Mouse (Mus musculus) spleen, postnatal 10 days (tissue): ENCODE results near the gene 4930402F06Rik.
A peak's percentile ranks its signal among the peaks of the same experiment; 100 is the strongest.

Experiments used
- DNase-seq, 2 experiments: peaks; one replicate each; pipeline ENCODE4 v3.0.0; 2021 to 2022; ENCODE audit warnings: low spot score in 2 of 2

Gene 4930402F06Rik

GRCm38 (mm10) chr2:35397096-35397495, at the start of gene 4930402F06Rik:
Gene 4930402F06Rik (minus strand): TSS chr2:35397175.
- no peak for DNase-seq

- DNase-seq, result peak in 1 of 2 experiments; percentile 44
Measured at GRCm38 (mm10) chr2:35446300-35446699, 49.3 kb upstream of the 4930402F06Rik start.

GRCm38 (mm10) chr2:35445610-35446009, 48.6 kb upstream of the 4930402F06Rik start:
- no peak for DNase-seq

DNA sequence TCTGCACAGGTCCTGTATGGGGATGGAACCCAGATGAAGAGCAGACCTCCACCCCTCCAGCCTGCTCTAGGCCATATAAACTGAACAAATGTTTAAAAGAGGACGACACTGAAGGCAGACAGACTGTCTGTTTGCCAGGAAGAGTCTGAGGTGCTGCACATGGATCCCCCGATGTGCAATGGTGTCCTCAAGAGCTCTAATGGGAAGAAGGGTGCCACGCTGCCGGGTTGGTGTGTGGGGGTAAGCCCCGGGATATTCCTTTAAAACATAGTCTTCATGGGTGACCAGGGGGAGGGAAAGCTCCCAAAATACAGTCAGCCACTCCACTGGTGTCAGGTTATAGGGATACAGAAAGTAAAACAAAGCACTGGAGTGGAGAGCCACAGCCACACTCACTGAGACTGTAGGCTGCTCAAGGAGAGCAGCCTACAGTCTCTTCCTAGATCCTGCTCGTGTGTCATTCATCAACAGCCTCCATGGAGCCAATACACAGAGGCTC, 47.8 kb upstream of the 4930402F06Rik start:
- DNase-seq, result no peak

- no peak for DNase-seq
Measured at GRCm38 (mm10) chr2:35443981-35444763, 47.2 kb upstream of the 4930402F06Rik start.

DNA sequence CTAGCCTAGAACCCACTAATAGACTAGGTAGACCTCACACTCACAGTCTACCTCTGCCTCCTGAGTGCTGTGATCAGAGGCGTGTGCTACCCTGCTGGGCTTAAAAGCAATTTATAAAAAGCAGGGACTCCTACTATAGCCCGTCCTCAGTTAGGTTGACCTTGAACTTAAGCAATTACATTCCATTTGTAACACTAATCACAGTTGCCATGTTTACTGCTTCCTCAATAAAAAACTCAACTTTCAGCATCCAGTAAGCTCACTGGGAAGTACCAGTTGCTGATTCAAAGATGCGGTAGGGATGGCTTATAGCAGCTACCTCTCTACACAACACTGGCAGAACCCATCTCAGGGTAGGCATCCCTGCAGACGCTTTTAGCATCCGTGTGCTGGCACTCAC, 46.4 kb upstream of the 4930402F06Rik start:
- DNase-seq, result no peak

DNA sequence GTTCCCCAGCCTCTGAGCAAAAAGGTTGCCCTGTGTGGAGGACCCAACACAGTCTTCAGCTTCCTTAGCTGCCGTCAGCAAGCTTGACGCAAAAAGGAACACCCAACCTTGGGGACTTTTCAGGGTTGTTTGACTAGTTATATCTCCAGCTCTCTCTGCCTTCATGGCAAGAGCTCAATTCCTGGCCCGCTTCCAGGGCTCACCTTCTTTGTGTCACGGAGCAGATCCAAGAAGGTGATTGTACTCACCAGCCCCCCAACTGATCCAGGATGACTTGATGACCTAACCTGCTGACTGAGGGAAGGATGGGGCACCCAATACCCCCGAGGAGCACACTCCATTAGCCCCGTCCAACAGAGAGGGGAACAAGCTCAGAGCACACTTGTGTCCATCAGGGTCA, 45.1 kb upstream of the 4930402F06Rik start:
- no peak for DNase-seq

DNA sequence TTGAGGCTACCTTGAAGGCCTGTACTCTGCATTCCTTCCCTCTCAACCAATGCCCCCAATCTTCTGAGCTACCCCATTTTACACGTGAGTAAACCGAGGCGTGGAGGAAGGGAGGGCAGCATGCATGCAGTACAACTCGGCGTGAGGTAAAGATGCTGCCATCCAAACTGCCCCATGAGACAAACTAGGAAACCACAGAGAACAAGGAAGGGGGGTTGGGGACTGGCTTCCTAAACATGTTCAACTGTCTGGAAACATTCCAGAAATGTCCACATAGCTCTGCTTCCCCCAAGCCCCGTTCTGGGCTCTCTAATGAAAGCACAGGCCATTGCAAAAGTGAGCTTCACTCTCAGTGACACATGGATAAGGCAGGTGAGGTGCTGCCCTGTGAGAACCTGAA, 44.4 kb upstream of the 4930402F06Rik start:
- DNase-seq, result no peak

- no peak for DNase-seq
Measured at GRCm38 (mm10) chr2:35440480-35440879, 43.5 kb upstream of the 4930402F06Rik start.

GRCm38 (mm10) chr2:35437796-35438195, 40.8 kb upstream of the 4930402F06Rik start:
- no peak for DNase-seq

GRCm38 (mm10) chr2:35434576-35435123, 37.7 kb upstream of the 4930402F06Rik start:
- no peak for DNase-seq

GRCm38 (mm10) chr2:35433428-35433827, 36.5 kb upstream of the 4930402F06Rik start:
- no peak for DNase-seq

DNA sequence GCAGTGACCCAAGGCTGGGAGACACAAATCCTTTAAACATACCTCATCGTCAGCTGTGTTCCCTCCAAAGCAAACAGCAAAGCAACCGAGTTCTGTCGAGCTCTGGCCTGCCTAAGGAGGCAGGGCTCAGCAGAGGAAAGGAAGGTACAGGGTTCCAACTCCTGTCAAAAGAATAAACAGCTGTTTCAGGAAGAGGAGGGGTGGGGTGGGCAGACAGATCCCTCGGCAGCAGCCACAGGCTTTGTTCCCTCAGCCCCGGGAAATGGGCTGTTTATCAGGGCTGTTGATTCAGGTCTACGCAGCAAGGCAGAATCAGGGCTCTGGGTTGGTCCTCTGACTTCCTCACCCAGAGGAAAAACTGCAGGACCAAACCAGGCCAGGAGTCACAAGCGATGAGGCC, 35.5 kb upstream of the 4930402F06Rik start:
- no peak for DNase-seq

GRCm38 (mm10) chr2:35432011-35432410, 35.0 kb upstream of the 4930402F06Rik start:
- no peak for DNase-seq

GRCm38 (mm10) chr2:35430806-35431205, 33.8 kb upstream of the 4930402F06Rik start:
- DNase-seq, result no peak

GRCm38 (mm10) chr2:35428615-35429300, 31.8 kb upstream of the 4930402F06Rik start:
- DNase-seq, result no peak

- no peak for DNase-seq
Measured at GRCm38 (mm10) chr2:35427559-35427958, 30.6 kb upstream of the 4930402F06Rik start.

DNA sequence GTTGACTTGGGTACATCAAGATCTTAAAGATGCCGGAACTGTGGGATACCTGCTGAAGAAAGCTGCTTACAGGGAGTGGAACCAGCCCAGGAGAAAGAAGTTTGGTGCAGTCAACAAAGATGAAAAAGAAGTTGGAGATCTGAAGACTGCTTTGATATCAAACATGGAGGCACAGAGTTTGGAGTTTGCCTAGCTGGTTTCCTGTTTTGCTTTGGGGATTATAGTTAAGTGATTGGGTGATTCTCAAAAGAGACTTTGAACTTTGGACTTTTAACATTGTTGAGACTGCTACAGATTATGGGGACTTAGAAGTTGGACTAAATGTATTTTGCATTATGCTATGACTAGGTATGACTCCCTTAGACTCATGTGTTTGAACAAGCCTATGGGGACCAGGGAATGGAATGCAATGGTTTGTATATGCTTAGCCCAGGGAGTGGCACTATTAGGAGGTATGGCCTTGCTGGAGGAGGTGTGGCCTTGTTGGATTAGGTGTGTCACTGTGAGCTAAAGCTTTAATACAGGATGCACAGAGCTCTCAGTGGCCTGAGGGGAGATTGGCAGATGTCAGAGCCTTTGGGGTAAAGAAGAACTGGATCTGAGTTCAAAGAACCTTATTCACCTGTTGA, 26.9 kb upstream of the 4930402F06Rik start:
- no peak for DNase-seq

- no peak for DNase-seq
Measured at GRCm38 (mm10) chr2:35422384-35422783, 25.4 kb upstream of the 4930402F06Rik start.

DNA sequence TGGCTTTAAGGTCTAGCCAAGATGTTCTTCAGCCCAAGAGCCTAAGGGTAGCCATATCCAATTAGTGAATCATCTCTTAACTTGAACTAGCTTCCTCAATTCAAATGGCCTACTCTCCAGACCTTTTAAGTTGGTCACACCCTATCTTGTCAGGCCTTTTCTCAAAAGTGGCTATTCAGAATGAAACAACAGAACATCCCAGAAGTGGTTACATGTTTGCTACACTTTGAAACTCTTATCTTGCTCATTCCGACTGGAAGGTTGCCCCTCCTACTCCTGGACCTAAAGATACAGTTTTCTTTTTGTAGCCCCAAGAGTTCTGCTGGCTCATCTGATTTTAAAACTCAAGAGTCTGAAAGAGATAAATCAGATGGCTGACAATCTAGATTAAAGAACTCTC, 23.7 kb upstream of the 4930402F06Rik start:
- DNase-seq, result no peak

DNA sequence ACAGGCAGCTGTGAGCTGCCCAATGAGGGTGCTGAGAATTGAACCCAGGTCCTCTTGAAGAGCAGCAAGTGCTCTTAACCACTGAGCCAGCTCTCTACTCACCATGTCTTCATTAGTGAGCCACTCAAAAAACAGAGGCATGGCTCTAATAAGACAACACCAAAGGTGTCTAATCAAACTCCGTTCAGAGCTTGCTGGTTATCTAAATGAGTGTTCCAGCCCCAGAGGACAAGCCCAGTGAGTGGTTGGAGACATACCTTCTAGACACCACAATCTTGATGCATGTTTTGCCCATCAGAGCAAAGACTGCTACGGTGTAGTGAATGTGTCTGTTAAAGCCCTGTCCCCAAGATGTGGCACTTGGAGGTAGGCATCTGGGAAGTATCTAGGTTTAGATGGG, 22.7 kb upstream of the 4930402F06Rik start:
- no peak for DNase-seq

- no peak for DNase-seq
Measured at GRCm38 (mm10) chr2:35419243-35419642, 22.3 kb upstream of the 4930402F06Rik start.
